Mouse (Mus musculus) A20 (cell line): Measurements from ENCODE around the gene Srp14.

Experiments
- DNase-seq: peaks from one replicate; pipeline ENCODE4 v3.0.0-alpha.2; 2011; ENCODE audit warnings: low read depth, low spot score

The Srp14 gene

GRCm38 (mm10) chr2:118490241-118491091, 11.0 kb upstream of the Srp14 start:
- DNase-seq = no peak

- peak; percentile 71 for DNase-seq
Measured at GRCm38 (mm10) chr2:118487806-118488205, 8.3 kb upstream of the Srp14 start.

GRCm38 (mm10) chr2:118486933-118487332, 7.4 kb upstream of the Srp14 start:
- DNase-seq = peak; percentile 83

- DNase-seq = no peak
Measured at GRCm38 (mm10) chr2:118485415-118485814, 5.9 kb upstream of the Srp14 start.

- DNase-seq = no peak
Measured at GRCm38 (mm10) chr2:118484386-118484898, 4.9 kb upstream of the Srp14 start.

- DNase-seq = no peak
Measured at GRCm38 (mm10) chr2:118483032-118483431, 3.5 kb upstream of the Srp14 start.

GRCm38 (mm10) chr2:118480886-118481285, 1.4 kb upstream of the Srp14 start:
- DNase-seq = no peak

- DNase-seq = peak; percentile 41
Measured at GRCm38 (mm10) chr2:118478833-118479549, 520 bp downstream of the Srp14 start.

- no peak for DNase-seq
Measured at GRCm38 (mm10) chr2:118468354-118468753, 11.2 kb downstream of the Srp14 start.

- DNase-seq = peak; percentile 37
Measured at GRCm38 (mm10) chr2:118466601-118467000, 12.9 kb downstream of the Srp14 start.

- DNase-seq = no peak
Measured at GRCm38 (mm10) chr2:118465894-118466293, 13.6 kb downstream of the Srp14 start.

- DNase-seq = no peak
Measured at GRCm38 (mm10) chr2:118464450-118464849, 15.1 kb downstream of the Srp14 start.

- no peak for DNase-seq
Measured at GRCm38 (mm10) chr2:118463480-118463879, 16.0 kb downstream of the Srp14 start.

GRCm38 (mm10) chr2:118461480-118462165, 17.9 kb downstream of the Srp14 start:
- no peak for DNase-seq

- no peak for DNase-seq
Measured at GRCm38 (mm10) chr2:118457463-118458261, 21.8 kb downstream of the Srp14 start.

GRCm38 (mm10) chr2:118457029-118457428, 22.5 kb downstream of the Srp14 start:
- no peak for DNase-seq

- no peak for DNase-seq
Measured at GRCm38 (mm10) chr2:118451056-118451455, 28.5 kb downstream of the Srp14 start.

GRCm38 (mm10) chr2:118448181-118448580, 31.3 kb downstream of the Srp14 start:
- DNase-seq = no peak

GRCm38 (mm10) chr2:118445696-118446674, 33.5 kb downstream of the Srp14 start:
- peak; percentile 80 for DNase-seq

GRCm38 (mm10) chr2:118442723-118443122, 36.8 kb downstream of the Srp14 start:
- no peak for DNase-seq
